Mouse (Mus musculus): ENCODE measurements at regions not wholly inside any gene's neighbourhood (a gene's known extent, or its start where the extent isn't known, plus 50 kb on each side); places are given as distances from the start of the nearest gene placed in this dataset.
A peak's percentile ranks its signal among the peaks of the same experiment; 100 is the strongest.
"Not testable (repeated sequence)": the region's sequence is repeated elsewhere in the genome, so short reads cannot be mapped to it uniquely, and the experiment has no call there.

DNA sequence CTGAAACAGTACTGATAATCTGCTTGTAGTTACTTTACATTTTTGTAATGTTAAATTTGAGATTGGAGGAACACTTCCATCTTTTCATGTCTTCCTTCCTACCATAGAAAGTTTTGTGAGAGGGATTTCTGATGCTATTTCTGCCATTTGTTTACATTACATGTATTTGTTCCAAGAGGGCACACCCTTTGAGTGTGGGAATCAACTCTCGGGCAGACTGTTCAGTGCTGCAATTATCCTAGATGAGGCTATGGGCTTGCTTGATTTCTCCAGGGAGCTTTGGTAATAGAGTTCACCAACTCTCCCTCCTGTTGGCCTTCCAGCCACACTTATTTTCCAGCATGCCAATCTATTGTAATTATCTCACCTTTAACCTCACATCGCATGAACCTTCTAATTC is 52.4 kb downstream of the Gm13691 start:
- ATAC-seq (replicated peaks; ENCODE audit: poor library complexity) = no peak

DNA sequence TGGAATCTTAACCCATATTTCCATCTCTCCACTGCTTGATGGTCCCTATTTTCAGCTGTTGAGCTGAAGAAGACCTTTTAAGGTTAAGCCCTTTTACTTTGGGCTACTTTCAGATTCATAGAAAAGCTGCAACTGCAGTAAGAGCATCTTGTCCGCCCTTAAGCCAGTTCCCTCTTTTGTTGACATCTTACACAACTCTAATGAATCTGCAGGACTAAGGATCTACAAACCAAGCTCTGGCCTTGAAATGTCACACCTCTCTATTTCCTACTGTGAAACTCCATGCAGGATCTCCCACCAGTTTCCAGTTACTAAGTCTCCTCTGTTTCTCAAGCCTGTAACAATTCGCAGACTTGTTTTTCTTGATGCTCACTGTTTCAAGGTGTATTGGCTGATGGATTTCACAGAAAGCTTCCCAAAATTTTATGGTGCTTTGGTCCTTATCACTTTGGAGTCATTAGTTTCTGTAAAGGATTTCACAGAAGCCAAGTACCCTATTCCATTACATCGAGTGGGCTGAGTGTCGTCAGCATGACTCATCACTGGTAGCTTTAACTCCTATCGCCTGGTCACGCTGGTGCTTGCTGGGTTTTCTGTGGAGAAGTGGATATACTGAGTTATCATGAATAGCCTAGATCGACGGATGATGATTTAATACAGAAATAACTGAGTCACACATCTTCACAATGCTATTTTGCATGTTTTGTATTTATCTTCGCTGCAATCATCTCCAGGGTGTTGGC is 58.2 kb downstream of the Gm13691 start:
- ATAC-seq (replicated peaks; ENCODE audit: poor library complexity) = no peak

DNA sequence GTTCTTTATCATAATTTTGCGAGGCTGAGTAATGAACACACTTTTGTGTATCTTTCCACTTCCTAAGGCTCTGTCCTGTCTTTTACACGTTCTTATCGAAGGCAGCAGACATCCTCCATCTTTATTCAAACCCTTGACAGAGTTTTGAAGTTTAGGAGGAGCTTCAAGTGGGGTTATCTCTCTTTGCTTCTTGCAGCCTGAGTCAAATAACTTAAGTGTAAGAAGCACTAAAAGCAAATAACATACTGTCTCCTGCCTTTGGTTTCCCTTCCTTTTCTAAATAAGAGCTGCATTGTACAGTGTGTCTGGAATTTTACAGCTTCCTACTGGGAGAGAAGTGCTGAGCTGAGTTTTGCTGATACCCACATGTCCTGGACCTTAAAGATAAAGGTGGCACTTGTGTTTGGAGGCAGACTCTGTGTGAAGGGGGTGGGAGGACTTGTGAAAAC is 61.6 kb downstream of the Gm13691 start:
- peak; percentile 92 for ATAC-seq (replicated peaks; ENCODE audit: poor library complexity)

DNA sequence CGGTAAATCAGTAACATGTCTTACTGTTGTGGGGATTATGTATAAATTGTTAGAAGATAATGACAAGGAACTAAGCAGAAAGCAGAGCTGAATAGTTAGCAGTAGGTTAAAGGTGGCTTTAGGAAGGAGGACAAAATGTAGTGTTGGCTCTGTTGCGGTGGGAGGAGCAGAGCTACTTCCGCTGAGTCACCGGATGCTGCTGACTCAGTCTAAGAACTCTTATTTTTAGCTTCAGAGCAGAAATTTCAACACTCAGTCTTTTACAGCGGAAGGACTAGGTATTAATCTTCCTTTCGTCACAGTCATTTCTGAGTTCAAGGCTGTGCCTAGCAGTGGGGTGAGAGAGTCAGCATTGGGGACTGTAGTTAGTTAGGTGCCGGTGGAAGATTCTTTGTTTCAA is 68.9 kb downstream of the Gm13691 start:
- ATAC-seq (replicated peaks; ENCODE audit: poor library complexity) = peak; percentile 96

- ATAC-seq (replicated peaks; ENCODE audit: poor library complexity) = peak; percentile 55
These were observed 70.9 kb downstream of the Gm13691 start for GRCm38 (mm10) chr2:84061221-84061620.

GRCm38 (mm10) chr2:84064371-84064770 is 74.0 kb downstream of the Gm13691 start:
- ATAC-seq (replicated peaks; ENCODE audit: poor library complexity) = peak; percentile 59

DNA sequence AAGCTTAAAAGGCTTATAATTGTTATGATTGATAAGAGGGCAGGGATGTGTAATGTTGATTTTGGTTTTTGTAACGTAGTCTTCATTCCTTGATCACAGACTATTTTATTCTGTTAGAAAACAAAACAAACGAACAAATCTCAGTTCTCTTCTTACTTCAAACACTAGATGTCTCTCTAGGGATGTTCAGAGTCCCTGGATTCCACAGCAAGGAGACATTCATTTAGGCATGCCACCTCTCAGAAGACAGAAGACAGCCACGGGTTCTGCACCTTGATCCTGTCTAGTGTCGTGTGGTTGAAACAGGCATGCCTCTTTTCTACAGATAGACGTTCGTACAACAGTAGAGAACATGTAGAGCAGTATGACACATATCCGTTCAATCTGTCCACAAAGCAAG is 74.7 kb downstream of the Gm13691 start:
- no peak for ATAC-seq (replicated peaks; ENCODE audit: poor library complexity)

GRCm38 (mm10) chr2:84065749-84066148 is 75.4 kb downstream of the Gm13691 start:
- ATAC-seq (replicated peaks; ENCODE audit: poor library complexity) = no peak

DNA sequence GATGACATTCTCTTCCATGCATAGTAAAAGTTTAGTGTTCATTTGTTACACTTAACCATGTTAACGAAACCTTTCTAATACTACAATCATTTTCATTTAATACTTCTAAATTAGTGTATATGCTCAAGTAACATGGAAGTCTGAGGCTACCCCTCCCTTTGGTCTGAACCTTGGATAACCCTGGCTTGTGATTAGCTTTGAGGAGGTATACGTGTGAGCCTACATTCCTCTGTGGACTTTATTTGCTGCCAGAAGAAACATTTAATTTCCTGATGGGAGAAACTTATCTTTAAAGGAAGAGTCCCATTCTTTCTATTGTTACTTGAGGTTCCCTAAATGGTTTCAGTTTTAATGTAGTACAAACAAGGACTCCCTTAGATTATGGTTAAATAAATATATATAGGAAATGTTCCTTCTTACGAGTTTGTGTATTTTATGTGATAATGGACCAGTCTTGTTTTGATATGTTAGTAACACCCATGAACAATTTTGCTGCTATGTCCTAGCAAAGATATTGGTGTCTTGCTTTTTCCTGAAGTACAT is 75.9 kb downstream of the Gm13691 start:
- ATAC-seq (replicated peaks; ENCODE audit: poor library complexity) = no peak

DNA sequence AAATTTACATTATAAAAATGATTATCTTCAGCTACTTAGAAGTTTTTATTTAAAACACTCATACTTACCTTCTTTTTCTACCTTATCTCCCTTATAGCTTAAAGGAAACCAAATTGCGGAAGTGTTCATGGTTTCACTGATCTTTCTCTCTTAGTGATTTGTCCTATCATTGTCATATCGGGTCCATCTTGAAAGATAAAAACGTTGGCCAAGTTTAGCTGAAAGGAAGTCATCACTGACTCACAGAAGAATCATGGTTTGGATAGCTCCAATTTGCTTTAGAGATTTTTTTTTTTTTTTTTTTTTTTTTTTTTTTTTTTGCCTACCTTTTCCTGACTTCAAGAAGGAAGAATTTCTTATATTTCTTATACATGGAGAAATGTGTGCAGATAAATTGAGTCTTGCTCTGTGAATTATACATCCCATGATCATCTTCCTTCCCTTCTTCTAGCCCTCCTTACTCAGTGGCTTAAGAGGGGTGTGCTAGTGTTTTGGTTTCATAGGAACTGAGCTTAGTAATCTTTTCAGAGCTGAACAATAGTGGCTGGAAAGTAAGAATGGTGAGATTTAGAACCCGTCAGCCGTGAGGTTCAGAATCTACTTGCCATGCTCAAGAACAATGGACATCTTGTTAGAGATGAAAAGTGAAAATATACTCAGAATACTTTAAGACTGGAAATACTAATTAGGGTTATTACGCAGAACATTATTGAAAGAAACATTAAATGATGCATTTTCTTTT is 76.6 kb downstream of the Gm13691 start:
- ATAC-seq (replicated peaks; ENCODE audit: poor library complexity) = no peak

GRCm38 (mm10) chr2:84068617-84069016 is 78.3 kb downstream of the Gm13691 start:
- no peak for ATAC-seq (replicated peaks; ENCODE audit: poor library complexity)

DNA sequence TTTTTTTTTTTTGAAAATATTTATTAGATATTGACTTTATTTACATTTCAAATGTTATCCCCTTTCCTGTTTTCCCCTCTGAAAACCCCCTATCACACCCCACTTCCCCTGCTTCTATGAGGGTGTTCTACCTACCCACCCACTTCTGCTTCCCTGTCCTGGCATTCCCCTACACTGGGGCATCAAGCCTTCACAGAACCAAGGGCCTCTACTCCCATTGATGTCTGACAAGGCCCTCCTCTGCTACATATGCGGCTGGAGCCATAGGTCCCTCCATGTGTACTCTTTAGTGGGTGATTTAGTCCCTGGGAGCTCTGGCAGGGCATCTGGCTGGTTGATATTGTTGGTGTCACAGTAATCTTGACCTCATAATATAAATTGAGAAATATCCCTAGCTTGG is 79.1 kb downstream of the Gm13691 start:
- not testable (repeated sequence) for ATAC-seq (replicated peaks; ENCODE audit: poor library complexity)

- no peak for ATAC-seq (replicated peaks; ENCODE audit: poor library complexity)
These were observed 82.7 kb downstream of the Gm13691 start for GRCm38 (mm10) chr2:84072881-84073583.

DNA sequence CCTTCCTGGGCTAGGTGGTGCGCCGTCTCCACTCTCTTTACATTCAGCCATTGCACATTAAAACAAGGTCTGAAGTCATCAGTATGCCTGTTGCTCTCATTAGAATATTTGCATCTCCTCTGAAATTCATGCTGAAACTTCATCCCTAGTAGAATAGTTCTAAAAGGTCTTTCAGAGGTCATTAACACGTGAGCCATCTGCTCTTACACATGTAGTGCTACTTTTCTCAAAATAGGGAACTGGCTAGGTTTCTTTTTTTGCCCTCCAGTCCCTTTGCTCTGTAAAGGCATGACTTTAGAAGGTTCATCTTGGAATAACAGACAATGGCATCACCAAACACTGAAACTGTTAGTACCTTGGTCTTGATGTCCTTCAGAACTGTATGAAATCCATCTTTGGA is 85.6 kb downstream of the Gm13691 start:
- no peak for ATAC-seq (replicated peaks; ENCODE audit: poor library complexity)

- peak; percentile 99 for ATAC-seq (replicated peaks; ENCODE audit: poor library complexity)
These were observed 88.9 kb downstream of the Gm13691 start for GRCm38 (mm10) chr2:84079284-84079683.

- ATAC-seq (replicated peaks; ENCODE audit: poor library complexity) = no peak
These were observed 89.9 kb downstream of the Gm13691 start for GRCm38 (mm10) chr2:84080228-84080627.

DNA sequence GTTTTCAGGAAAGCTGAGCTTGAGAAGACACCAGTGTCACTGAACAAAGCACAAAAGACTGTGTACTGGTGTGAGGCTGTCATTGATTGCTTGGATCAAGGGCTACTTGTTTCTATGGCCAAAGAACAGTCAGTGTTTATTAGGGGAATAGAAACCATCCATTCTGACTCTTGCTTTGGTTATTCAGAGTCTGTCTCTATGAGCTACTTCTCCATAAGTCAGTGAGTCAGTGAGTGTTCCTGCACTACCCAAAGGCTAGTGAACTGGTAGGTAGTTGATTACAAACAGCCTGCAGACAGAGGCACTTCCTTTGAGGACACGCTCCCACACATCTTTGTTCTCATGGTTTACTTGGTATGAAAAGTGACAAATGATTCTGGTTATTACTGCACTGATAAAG is 104.4 kb downstream of the Gm13691 start:
- peak; percentile 60 for ATAC-seq (replicated peaks; ENCODE audit: poor library complexity)

DNA sequence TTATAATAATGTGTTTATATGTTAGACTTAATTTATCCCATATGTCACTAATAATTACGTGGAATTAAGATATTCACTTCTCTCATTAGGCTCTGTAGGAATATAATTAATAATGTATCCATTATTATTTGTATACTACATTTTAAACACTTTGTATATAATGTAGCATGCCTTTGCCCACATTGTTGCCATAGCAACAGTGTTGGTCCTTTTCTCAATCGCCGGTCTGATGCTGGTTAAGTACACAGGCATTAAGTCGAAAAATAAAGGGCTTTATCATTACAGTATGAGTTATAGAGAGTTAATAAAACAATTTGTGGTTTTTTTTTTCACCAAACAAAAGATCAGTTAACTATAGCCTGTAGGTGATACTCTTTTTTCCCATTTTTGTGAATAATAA is 108.4 kb downstream of the Gm13691 start:
- no peak for ATAC-seq (replicated peaks; ENCODE audit: poor library complexity)

GRCm38 (mm10) chr2:84113562-84113961 is 123.2 kb downstream of the Gm13691 start:
- peak; percentile 85 for ATAC-seq (replicated peaks; ENCODE audit: poor library complexity)

DNA sequence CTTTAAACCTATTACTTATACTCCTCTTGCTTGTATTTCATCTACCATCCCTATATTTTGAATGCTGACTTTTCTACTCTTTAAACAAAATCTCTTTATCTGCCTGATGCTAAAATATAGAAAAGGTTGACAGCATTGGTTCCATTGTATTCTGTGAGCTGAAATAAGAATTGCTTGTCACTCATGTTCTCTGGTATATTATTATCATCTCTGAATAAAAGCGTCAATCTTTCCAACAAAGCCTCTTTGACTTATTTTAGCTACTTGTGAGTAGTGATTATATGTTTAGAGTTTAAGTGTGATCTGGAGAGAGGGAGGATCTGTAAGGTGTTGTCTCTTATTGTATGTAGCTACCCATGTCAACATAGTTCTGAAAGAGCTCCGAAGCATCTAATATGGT is 129.5 kb downstream of the Gm13691 start:
- ATAC-seq (replicated peaks; ENCODE audit: poor library complexity) = no peak

DNA sequence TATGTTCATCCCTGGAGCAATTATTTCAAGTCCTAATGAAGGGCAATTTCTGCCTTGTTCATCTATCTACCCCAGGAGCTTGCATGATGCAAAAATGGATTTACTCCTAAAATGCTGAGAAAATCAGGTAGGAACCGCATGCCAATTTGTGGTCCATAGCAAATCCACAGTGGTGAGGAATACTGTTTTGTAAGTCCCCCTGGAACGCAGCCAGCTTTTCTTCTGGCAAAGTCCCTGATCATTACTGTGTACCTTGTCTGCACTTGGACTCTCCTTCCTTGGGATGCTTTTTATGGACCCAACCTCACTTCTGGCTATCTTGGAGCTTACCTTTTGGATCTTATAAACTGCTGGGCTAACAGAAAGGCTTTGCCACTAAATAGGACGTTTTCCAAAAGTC is 137.2 kb downstream of the Gm13691 start:
- no peak for ATAC-seq (replicated peaks; ENCODE audit: poor library complexity)

DNA sequence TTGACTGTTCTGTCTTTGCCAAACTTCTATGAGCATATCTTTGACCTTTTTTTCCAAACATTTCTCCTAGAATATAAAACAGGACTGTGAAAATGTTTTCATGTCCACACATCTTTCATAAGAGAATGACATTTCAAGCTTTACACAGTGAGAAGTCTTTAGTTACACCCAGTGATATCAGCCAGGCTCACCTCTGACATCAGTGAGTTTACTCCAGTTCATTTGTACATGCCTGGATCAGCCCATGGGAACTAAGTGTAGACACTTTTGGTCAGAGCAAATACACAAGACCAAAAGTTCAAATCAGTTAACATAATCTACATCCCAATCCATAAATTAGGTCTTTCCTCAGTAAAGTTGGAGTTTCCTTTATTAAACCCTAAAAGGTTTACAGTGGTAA is 171.4 kb downstream of the Gm13691 start:
- ATAC-seq (replicated peaks; ENCODE audit: poor library complexity) = no peak

Data from megakaryocyte progenitor cell, adult 5-6 weeks (primary cell).